Mouse (Mus musculus) midbrain, embryonic 14.5 days (tissue): ENCODE measurements around the gene Sigmar1. TPM values are rescaled to one million over a fixed set of nuclear protein-coding genes. Genes with fewer than 3 reads are reported as not detected.
A peak's percentile ranks its signal among the peaks of the same experiment; 100 is the strongest.
"Not testable (repeated sequence)": the region's sequence is repeated elsewhere in the genome, so short reads cannot be mapped to it uniquely, and the experiment has no call there.

Experiments
- ATAC-seq: fragments of 200-750 bp; cut with Nextera tagmentation; 2 replicates; pipeline ENCODE4 v1.8.0; 2017; ENCODE audit warnings: moderate number of reproducible peaks, moderate library complexity; ENCODE audit not compliant: low FRiP score, low TSS enrichment
- DNase-seq: peaks from one replicate; pipeline ENCODE4 v3.0.0-alpha.2; 2015
- H3K27ac ChIP-seq: fragments of 300-500 bp; sonication (generic); replicated peaks from 2 replicates; pipeline ENCODE4 v1.5.1; 2014; ENCODE audit warnings: mild to moderate bottlenecking, low read depth, low read length, moderate library complexity
- H3K27me3 ChIP-seq: fragments of 300-500 bp; sonication (generic); 2 replicates; pipeline ENCODE4 v1.6.1; 2014; ENCODE audit warnings: low read length, control low read depth, mixed read lengths; ENCODE audit not compliant: control insufficient read depth, insufficient read depth
- H3K36me3 ChIP-seq: fragments of 300-500 bp; sonication (generic); 2 replicates; pipeline ENCODE4 v1.6.1; 2014; ENCODE audit warnings: low read length, control low read depth; ENCODE audit not compliant: control insufficient read depth, insufficient read depth
- H3K4me1 ChIP-seq: fragments of 300-500 bp; sonication (generic); 2 replicates; pipeline ENCODE4 v1.6.1; 2014; ENCODE audit warnings: mild to moderate bottlenecking, antibody characterized with exemption, low read length, control low read depth; ENCODE audit not compliant: control insufficient read depth, insufficient read depth
- H3K4me2 ChIP-seq: fragments of 300-500 bp; sonication (generic); 2 replicates; pipeline ENCODE4 v1.6.1; 2014; ENCODE audit warnings: mild to moderate bottlenecking, low read length, moderate library complexity
- H3K4me3 ChIP-seq: fragments of 300-500 bp; sonication (generic); replicated peaks from 2 replicates; pipeline ENCODE4 v1.5.1; 2014; ENCODE audit warnings: low read depth, low read length
- H3K9ac ChIP-seq: fragments of 300-500 bp; sonication (generic); replicated peaks from 2 replicates; pipeline ENCODE4 v1.6.1; 2014; ENCODE audit warnings: mild to moderate bottlenecking, low read length, moderate library complexity
- H3K9me3 ChIP-seq: fragments of 300-500 bp; sonication (generic); 2 replicates; pipeline ENCODE4 v1.6.1; 2016; ENCODE audit warnings: low read length, control low read depth, mixed read lengths; ENCODE audit not compliant: control insufficient read depth
- WGBS: fragments of 180-500 bp; shearing (Covaris S2); extraction: QIAGEN DNeasy Blood & Tissue Kit; methylation state at CpG from one replicate; pipeline ENCODE4 v1.1.7; 2014; 5-methylcytosine and 5-hydroxymethylcytosine counted together
- polyA plus RNA-seq: library from polyadenylated mRNA; unstranded; fragments of >200 nt; fragmentation: Nextera tagmentation; extraction: Ambion mirVana; gene quantifications from 2 replicates; pipeline ENCODE4 v1.2.1, GENCODE M21; 2014

Sigmar1 gene
- polyA plus RNA-seq, 1 experiment from 2014 or later: 52.7 TPM

- WGBS: 71% methylated on average over 4 of the region's 4 CpGs
These were observed 45.7 kb downstream of the Sigmar1 start for GRCm38 (mm10) chr4:41710229-41710628.

GRCm38 (mm10) chr4:41708192-41708745 is 47.7 kb downstream of the Sigmar1 start:
- Histone ChIP-seq H3K36me3 (peaks cover 5% of the 10 kb centered on the region; the same call in 1 of the 2 replicates), H3K9me3 (no peaks in the 10 kb centered on the region), H3K27me3 (no peaks in the 10 kb centered on the region), H3K4me3 (no peak overlapping the region), H3K27ac (peak overlapping the region; percentile 72; the same call in 1 of the 2 replicates), H3K9ac (no peak overlapping the region), H3K4me1 (peaks cover 40% of the 10 kb centered on the region), H3K4me2 (no peak overlapping the region)
- 47% methylated on average over 8 of the region's 8 CpGs for WGBS
- ATAC-seq: no peak
- DNase-seq: peak; percentile 92

More at GRCm38 (mm10) chr4:41710229-41710628, 45.7 kb downstream of the Sigmar1 start:
- H3K4me1 ChIP-seq: peaks cover 40% of the 10 kb centered on the region
- no peak overlapping the region for H3K4me2 ChIP-seq
- H3K9ac ChIP-seq: no peak overlapping the region
- no peak overlapping the region for H3K4me3 ChIP-seq
- no peaks in the 10 kb centered on the region for H3K27me3 ChIP-seq
- no peaks in the 10 kb centered on the region for H3K9me3 ChIP-seq
- no peak overlapping the region for H3K27ac ChIP-seq
- no peak for ATAC-seq
- no peak for DNase-seq
- peaks cover 9% of the 10 kb centered on the region; the same call in 1 of the 2 replicates for H3K36me3 ChIP-seq

- Histone ChIP-seq H3K36me3 (peaks cover 5% of the 10 kb centered on the region; the same call in 1 of the 2 replicates), H3K4me2 (peak overlapping the region; percentile 42), H3K4me3 (no peak overlapping the region), H3K4me1 (peaks cover 31% of the 10 kb centered on the region), H3K9ac (no peak overlapping the region; the same call in 1 of the 2 replicates), H3K27me3 (no peaks in the 10 kb centered on the region), H3K27ac (peak overlapping the region; percentile 73), H3K9me3 (no peaks in the 10 kb centered on the region)
- peak; percentile 93 for DNase-seq
- 0% methylated on average over 13 of the region's 13 CpGs for WGBS
- ATAC-seq: peak; percentile 84
These were observed 48.9 kb downstream of the Sigmar1 start for GRCm38 (mm10) chr4:41707011-41707535.

GRCm38 (mm10) chr4:41705922-41706754 is 49.8 kb downstream of the Sigmar1 start:
- Histone ChIP-seq H3K27me3 (no peaks in the 10 kb centered on the region), H3K4me3 (no peak overlapping the region), H3K9ac (no peak overlapping the region), H3K27ac (peak overlapping the region; percentile 73), H3K4me2 (peak overlapping the region; percentile 42), H3K9me3 (no peaks in the 10 kb centered on the region), H3K36me3 (no peaks in the 10 kb centered on the region), H3K4me1 (peaks cover 23% of the 10 kb centered on the region)
- ATAC-seq (peak; percentile 32; the same call in 1 of the 2 replicates), DNase-seq (peak; percentile 69)
- 45% methylated on average over 19 of the region's 19 CpGs for WGBS

GRCm38 (mm10) chr4:41704651-41705050 is 51.3 kb downstream of the Sigmar1 start:
- Histone ChIP-seq H3K4me1 (peaks cover 23% of the 10 kb centered on the region), H3K27me3 (no peaks in the 10 kb centered on the region), H3K4me2 (no peak overlapping the region), H3K4me3 (no peak overlapping the region), H3K36me3 (no peaks in the 10 kb centered on the region), H3K27ac (no peak overlapping the region), H3K9me3 (no peaks in the 10 kb centered on the region), H3K9ac (no peak overlapping the region)
- DNase-seq (no peak), ATAC-seq (no peak)
- 5% methylated on average over 5 of the region's 5 CpGs for WGBS

GRCm38 (mm10) chr4:41702226-41702625 is 53.7 kb downstream of the Sigmar1 start:
- WGBS: 83% methylated on average over 2 of the region's 2 CpGs

GRCm38 (mm10) chr4:41700224-41700623 is 55.7 kb downstream of the Sigmar1 start:
- not testable (repeated sequence) for H3K27me3 ChIP-seq, H3K9ac ChIP-seq, DNase-seq, H3K4me1 ChIP-seq, ATAC-seq, H3K4me3 ChIP-seq, H3K4me2 ChIP-seq, H3K9me3 ChIP-seq, H3K36me3 ChIP-seq, H3K27ac ChIP-seq
- 81% methylated on average over 2 of the region's 8 CpGs for WGBS

More at GRCm38 (mm10) chr4:41702226-41702625, 53.7 kb downstream of the Sigmar1 start:
- ATAC-seq, H3K36me3 ChIP-seq, H3K4me3 ChIP-seq, H3K27ac ChIP-seq, H3K9me3 ChIP-seq, H3K9ac ChIP-seq, DNase-seq, H3K27me3 ChIP-seq, H3K4me2 ChIP-seq: not testable (repeated sequence)
- peaks cover 15% of the 10 kb centered on the region for H3K4me1 ChIP-seq

- H3K27me3 ChIP-seq, H3K4me2 ChIP-seq, H3K36me3 ChIP-seq, H3K9me3 ChIP-seq, DNase-seq, H3K4me3 ChIP-seq, H3K4me1 ChIP-seq, H3K9ac ChIP-seq, ATAC-seq, H3K27ac ChIP-seq: not testable (repeated sequence)
- 84% methylated on average over 10 of the region's 10 CpGs for WGBS
These were observed 56.2 kb downstream of the Sigmar1 start, which contains the start of gene Il11ra1 for GRCm38 (mm10) chr4:41699783-41700182. Il11ra1 (plus strand) TSS chr4:41699989.
